Mouse (Mus musculus) forebrain, postnatal 0 days (tissue): ENCODE measurements around the gene Msrb3. TPM values are rescaled to one million over a fixed set of nuclear protein-coding genes. Genes with fewer than 3 reads are reported as not detected.
A peak's percentile ranks its signal among the peaks of the same experiment; 100 is the strongest.

Source experiments
- ATAC-seq: fragments of 200-750 bp; cut with Nextera tagmentation; 2 replicates; pipeline ENCODE4 v1.8.0; 2017; ENCODE audit warnings: mild to moderate bottlenecking, moderate library complexity
- DNase-seq: peaks from one replicate; pipeline ENCODE4 v3.0.0-alpha.2; 2015
- H3K27ac ChIP-seq: fragments of 300-500 bp; sonication (generic); 2 replicates; pipeline ENCODE4 v1.5.1; 2014; ENCODE audit warnings: low read depth, mild to moderate bottlenecking, antibody characterized with exemption, low read length, moderate library complexity, mixed read lengths
- H3K27me3 ChIP-seq: fragments of 300-500 bp; sonication (generic); 2 replicates; pipeline ENCODE4 v1.6.1; 2014; ENCODE audit warnings: mild to moderate bottlenecking, low read length, mixed read lengths; ENCODE audit not compliant: insufficient read depth
- H3K36me3 ChIP-seq: fragments of 300-500 bp; sonication (generic); 2 replicates; pipeline ENCODE4 v1.6.1; 2014; ENCODE audit warnings: mild to moderate bottlenecking, moderate library complexity; ENCODE audit not compliant: insufficient read depth
- H3K4me1 ChIP-seq: fragments of 300-500 bp; sonication (generic); 2 replicates; pipeline ENCODE4 v1.6.1; 2014; ENCODE audit warnings: antibody characterized with exemption; ENCODE audit not compliant: insufficient read depth
- H3K4me2 ChIP-seq: fragments of 300-500 bp; sonication (generic); 2 replicates; pipeline ENCODE4 v1.6.1; 2014; ENCODE audit warnings: low read depth, mild to moderate bottlenecking, moderate library complexity
- H3K4me3 ChIP-seq: fragments of 300-500 bp; sonication (generic); 2 replicates; pipeline ENCODE4 v1.5.1; 2014; ENCODE audit warnings: low read depth, low read length, mixed read lengths
- H3K9ac ChIP-seq: fragments of 300-500 bp; sonication (generic); 2 replicates; pipeline ENCODE4 v1.6.1; 2014; ENCODE audit warnings: mild to moderate bottlenecking
- H3K9me3 ChIP-seq: fragments of 300-500 bp; sonication (generic); 2 replicates; pipeline ENCODE4 v1.6.1; 2016; ENCODE audit warnings: low read length
- CTCF ChIP-seq: sonication (generic); IDR thresholded peaks from 2 replicates; pipeline ENCODE4 v1.5.1; 2016; ENCODE audit warnings: antibody characterized with exemption, control low read depth, low read depth
- WGBS: fragments of 180-500 bp; shearing (Covaris S2); extraction: QIAGEN DNeasy Blood & Tissue Kit; methylation state at CpG from one replicate; pipeline ENCODE4 v1.1.7; 2014; 5-methylcytosine and 5-hydroxymethylcytosine counted together
- polyA plus RNA-seq: library from polyadenylated mRNA; unstranded; fragments of >200 nt; fragmentation: Nextera tagmentation; extraction: Ambion mirVana; gene quantifications from 2 replicates; pipeline ENCODE4 v1.2.1, GENCODE M21; 2015
- total RNA-seq: library from RNA; depleted of rRNA; stranded (reverse); fragments of >200 nt; gene quantifications from 2 replicates; pipeline ENCODE4 v1.2.3, GENCODE M21; 2014

Gene Msrb3
- total and polyA plus RNA-seq, 2 experiments from 2014 or later = 1.5 to 6.1 TPM

DNA sequence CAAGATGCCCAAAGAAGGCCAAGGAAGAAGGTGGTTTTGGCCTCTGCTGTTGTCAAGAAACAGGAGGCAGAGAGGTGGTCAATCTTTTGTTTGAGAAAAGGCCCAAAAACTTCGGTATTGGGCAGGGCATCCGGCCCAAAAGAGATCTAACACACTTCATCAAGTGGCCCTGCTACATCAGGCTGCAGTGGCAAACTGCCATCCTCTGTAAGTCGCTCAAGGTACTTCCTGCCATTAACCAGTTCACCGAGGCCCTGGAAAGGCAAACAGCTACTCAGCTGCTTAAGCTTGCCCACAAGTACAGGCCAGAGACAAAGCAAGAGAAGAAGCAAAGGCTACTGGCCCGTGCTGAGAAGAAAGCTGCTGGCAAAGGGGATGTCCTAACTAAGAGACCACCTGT, 29.3 kb upstream of the Msrb3 start:
- no peak for DNase-seq
- no peaks in the 10 kb centered on the region for H3K9me3 ChIP-seq
- no peaks in the 10 kb centered on the region for H3K4me1 ChIP-seq
- no peaks in the 10 kb centered on the region for H3K27me3 ChIP-seq
- no peak for ATAC-seq
- TF ChIP-seq CTCF = no peak
- 89% methylated on average over 5 of the region's 5 CpGs for WGBS
- H3K27ac ChIP-seq = no peak overlapping the region
- H3K9ac ChIP-seq = no peak overlapping the region
- no peak overlapping the region for H3K4me3 ChIP-seq
- peaks cover 10% of the 10 kb centered on the region for H3K36me3 ChIP-seq
- H3K4me2 ChIP-seq = no peak overlapping the region

DNA sequence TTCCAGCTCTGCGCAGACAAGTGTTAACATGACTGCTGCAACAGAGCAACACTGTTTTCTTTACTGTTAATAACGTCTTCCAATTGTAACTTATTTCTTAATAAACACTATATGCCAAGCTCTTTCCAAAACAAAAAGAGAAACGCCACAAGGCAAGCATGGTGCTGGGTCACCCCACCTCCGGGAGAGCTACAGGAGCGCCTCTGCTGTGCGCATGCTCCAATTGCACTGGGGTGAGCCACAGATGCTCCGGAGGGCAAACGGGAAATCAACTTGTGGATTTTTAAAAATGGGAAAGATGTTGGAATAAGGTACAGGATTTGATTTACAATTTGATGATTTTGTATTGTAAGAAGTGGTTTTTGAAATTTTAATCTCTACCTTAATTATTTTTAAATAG, 27.3 kb upstream of the Msrb3 start:
- DNase-seq (no peak), ATAC-seq (no peak)
- 90% methylated on average over 8 of the region's 8 CpGs for WGBS
- Histone ChIP-seq H3K36me3 (peaks cover 13% of the 10 kb centered on the region), H3K4me2 (no peak overlapping the region), H3K4me1 (no peaks in the 10 kb centered on the region), H3K27me3 (no peaks in the 10 kb centered on the region), H3K27ac (no peak overlapping the region), H3K9me3 (no peaks in the 10 kb centered on the region), H3K9ac (no peak overlapping the region), H3K4me3 (no peak overlapping the region)
- TF ChIP-seq CTCF = no peak

DNA sequence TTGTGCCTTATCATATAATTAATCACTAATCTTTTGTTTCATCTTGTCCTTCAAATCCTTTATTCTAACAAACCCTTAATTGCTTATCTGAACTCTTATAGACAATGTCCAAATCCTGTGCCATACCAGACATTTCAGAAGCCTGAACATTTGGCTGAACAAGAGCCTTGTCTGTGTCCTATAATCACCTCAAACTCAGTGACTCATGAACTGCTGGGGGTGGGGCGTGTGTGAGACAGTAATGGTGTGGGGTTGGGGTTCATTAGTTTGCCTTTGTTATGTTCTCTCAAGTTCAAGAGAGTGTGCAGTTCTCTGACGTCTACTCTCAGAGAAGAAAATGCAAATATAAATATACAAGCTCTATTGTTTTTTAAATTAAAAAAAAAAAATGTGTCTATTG, 22.6 kb upstream of the Msrb3 start:
- ATAC-seq (no peak), DNase-seq (no peak)
- Histone ChIP-seq H3K27ac (no peak overlapping the region), H3K27me3 (no peaks in the 10 kb centered on the region), H3K4me3 (no peak overlapping the region), H3K36me3 (peaks cover 10% of the 10 kb centered on the region), H3K9ac (no peak overlapping the region), H3K9me3 (no peaks in the 10 kb centered on the region), H3K4me2 (no peak overlapping the region), H3K4me1 (no peaks in the 10 kb centered on the region)
- 37% methylated on average over 2 of the region's 2 CpGs for WGBS
- TF ChIP-seq CTCF = no peak

DNA sequence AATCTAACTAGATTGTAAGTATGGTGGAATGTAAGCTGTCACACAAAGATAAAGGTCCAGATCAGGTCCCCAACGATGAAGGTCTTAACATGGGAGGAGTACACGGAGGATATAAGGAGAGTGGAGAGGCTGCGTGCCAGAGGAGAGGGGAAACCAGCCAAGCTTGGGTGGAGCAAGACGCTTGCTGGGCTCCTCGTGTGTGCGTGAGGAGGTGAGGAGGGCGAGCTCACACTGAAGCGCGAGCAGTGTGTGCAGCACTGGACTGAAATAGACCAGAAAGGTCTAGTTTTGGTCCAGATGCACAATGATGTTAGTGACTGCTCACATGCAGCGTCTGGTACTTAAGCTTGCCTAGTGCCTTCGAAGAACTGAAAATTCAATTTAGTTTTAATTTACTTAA, 21.7 kb upstream of the Msrb3 start:
- no peak for DNase-seq
- 65% methylated on average over 11 of the region's 11 CpGs for WGBS
- no peaks in the 10 kb centered on the region for H3K4me1 ChIP-seq
- H3K4me3 ChIP-seq = no peak overlapping the region
- H3K36me3 ChIP-seq = peaks cover 7% of the 10 kb centered on the region; the same call in 1 of the 2 replicates
- no peak overlapping the region for H3K27ac ChIP-seq
- no peaks in the 10 kb centered on the region for H3K27me3 ChIP-seq
- no peak for TF ChIP-seq CTCF
- H3K4me2 ChIP-seq = no peak overlapping the region
- no peak overlapping the region for H3K9ac ChIP-seq
- no peaks in the 10 kb centered on the region for H3K9me3 ChIP-seq
- ATAC-seq = no peak

DNA sequence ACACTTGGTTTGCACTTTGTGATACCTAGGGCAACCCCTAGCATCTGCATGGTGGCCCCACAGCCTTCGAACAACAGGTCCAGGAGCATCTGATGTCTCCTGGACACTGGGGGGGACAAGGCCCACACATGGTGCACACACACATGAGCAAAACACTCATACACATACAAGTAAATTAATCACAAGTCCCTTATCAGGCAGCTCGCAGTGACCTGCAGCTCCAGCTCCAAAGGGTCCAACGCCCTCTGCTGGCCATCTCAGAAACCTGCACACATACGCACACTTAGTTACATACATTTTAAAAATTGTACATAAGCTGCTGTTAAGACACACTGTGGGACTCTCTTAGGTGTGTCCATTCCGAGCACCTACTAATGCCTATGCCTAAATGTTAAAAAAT, 17.3 kb upstream of the Msrb3 start:
- Histone ChIP-seq H3K36me3 (no peaks in the 10 kb centered on the region), H3K4me3 (no peak overlapping the region), H3K9me3 (no peaks in the 10 kb centered on the region), H3K9ac (no peak overlapping the region), H3K4me1 (no peaks in the 10 kb centered on the region), H3K4me2 (no peak overlapping the region), H3K27me3 (no peaks in the 10 kb centered on the region), H3K27ac (no peak overlapping the region)
- 90% methylated on average over 5 of the region's 5 CpGs for WGBS
- peak; percentile 50 for TF ChIP-seq CTCF
- ATAC-seq = no peak
- no peak for DNase-seq

DNA sequence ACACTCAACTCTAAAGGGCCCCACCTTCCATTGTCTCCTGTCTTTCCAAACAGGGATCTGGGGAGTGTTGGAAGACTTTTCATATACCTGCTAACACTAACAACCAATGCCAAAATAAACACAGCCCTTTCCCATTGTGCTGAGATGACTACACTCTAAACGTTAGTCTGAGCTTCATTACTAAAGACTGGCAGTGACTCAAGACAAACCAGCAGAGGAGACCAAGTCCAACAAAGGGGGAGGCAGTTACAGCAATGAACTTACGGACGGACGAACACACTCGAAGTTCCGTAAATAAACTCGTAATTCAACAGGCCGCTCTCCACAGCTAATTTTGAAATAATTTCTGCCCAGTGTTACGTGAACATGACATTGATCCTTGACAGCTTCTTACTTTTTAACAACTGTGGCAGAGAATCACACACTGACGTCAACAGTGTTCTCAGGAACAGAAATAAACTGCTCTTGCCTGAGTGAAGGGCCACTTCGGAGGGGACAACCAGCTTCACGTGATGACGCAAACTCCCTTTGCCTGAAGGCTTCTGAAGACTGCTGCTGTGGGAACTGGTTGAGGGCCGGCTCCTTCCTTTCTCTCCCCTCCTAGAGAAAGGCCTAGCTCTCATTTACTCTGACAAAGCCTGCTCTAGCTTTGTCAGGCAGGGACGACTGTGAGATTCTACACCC, 16.2 kb upstream of the Msrb3 start:
- no peaks in the 10 kb centered on the region for H3K4me1 ChIP-seq
- H3K4me3 ChIP-seq = no peak overlapping the region
- WGBS = 46% methylated on average over 15 of the region's 15 CpGs
- no peak overlapping the region for H3K27ac ChIP-seq
- DNase-seq (no peak), ATAC-seq (no peak; the same call in 1 of the 2 replicates)
- no peak for TF ChIP-seq CTCF
- no peaks in the 10 kb centered on the region for H3K27me3 ChIP-seq
- H3K9me3 ChIP-seq = no peaks in the 10 kb centered on the region
- no peak overlapping the region for H3K9ac ChIP-seq
- H3K4me2 ChIP-seq = no peak overlapping the region
- H3K36me3 ChIP-seq = no peaks in the 10 kb centered on the region

DNA sequence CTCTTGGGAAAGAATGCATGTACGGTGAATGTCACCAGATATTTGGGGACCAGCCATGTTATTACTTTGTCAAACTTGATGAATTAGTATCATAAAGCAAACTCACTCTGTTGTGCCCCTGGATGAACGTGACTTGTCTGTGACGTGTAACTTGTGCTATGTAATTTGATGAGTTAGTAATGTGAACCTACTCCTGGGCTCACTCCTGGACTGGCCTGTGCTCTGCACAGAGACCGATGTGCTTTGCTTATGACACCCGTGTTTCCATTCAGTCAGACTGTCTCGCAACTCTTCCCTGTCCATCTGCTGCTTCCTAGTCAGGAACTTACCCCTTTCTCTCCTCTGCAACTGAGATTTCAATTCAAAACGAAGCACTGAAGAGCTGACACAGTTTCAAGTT, 15.4 kb upstream of the Msrb3 start:
- H3K9me3 ChIP-seq = no peaks in the 10 kb centered on the region
- no peaks in the 10 kb centered on the region for H3K36me3 ChIP-seq
- H3K4me1 ChIP-seq = no peaks in the 10 kb centered on the region
- WGBS = 72% methylated on average over 7 of the region's 7 CpGs
- H3K4me3 ChIP-seq = no peak overlapping the region
- H3K27me3 ChIP-seq = no peaks in the 10 kb centered on the region
- no peak for DNase-seq
- TF ChIP-seq CTCF = no peak
- no peak for ATAC-seq
- H3K27ac ChIP-seq = no peak overlapping the region
- H3K9ac ChIP-seq = no peak overlapping the region
- no peak overlapping the region for H3K4me2 ChIP-seq
